Mouse (Mus musculus) G1E (cell line): ENCODE data around the gene Krtap4-8. TPM values are rescaled to one million over a fixed set of nuclear protein-coding genes. Genes with fewer than 3 reads are reported as not detected.
"Not testable (repeated sequence)": the region's sequence is repeated elsewhere in the genome, so short reads cannot be mapped to it uniquely, and the experiment has no call there.

Experiments used
- ATAC-seq: 2 replicates; pipeline ENCODE4 v1.8.0; 2016; ENCODE audit warnings: mild to moderate bottlenecking; ENCODE audit not compliant: insufficient number of reproducible peaks, poor library complexity, low FRiP score, severe bottlenecking; ENCODE audit errors: extremely low read depth
- DNase-seq: peaks from one replicate; pipeline ENCODE4 v3.0.0; 2012; ENCODE audit warnings: low spot score
- H3K27me3 ChIP-seq: 2 replicates; pipeline ENCODE4 v1.6.1; 2012; ENCODE audit warnings: mild to moderate bottlenecking, low read length, inconsistent platforms; ENCODE audit not compliant: insufficient read depth
- H3K36me3 ChIP-seq: replicated peaks from 2 replicates; pipeline ENCODE3; 2012; ENCODE audit warnings: mild to moderate bottlenecking, inconsistent platforms
- H3K4me1 ChIP-seq: 2 replicates; pipeline ENCODE4 v1.6.1; 2012; ENCODE audit warnings: low read depth, low read length, inconsistent platforms, mixed read lengths; ENCODE audit not compliant: insufficient read depth
- H3K4me3 ChIP-seq: 2 replicates; pipeline ENCODE4 v1.5.1; 2012; ENCODE audit warnings: low read depth, mild to moderate bottlenecking, inconsistent platforms, low read length, moderate library complexity, mixed read lengths
- H3K9me3 ChIP-seq: replicated peaks from 2 replicates; pipeline ENCODE4 v1.6.1; 2012; ENCODE audit warnings: inconsistent platforms
- CTCF ChIP-seq: IDR thresholded peaks from 2 replicates; pipeline ENCODE4 v1.5.1; 2012; ENCODE audit warnings: low read depth, low read length, inconsistent platforms, mixed read lengths
- GATA1 ChIP-seq: IDR thresholded peaks from 2 replicates; pipeline ENCODE4 v1.6.1; 2012; ENCODE audit warnings: borderline replicate concordance, low read length, inconsistent platforms, mixed read lengths
- GATA2 ChIP-seq: IDR thresholded peaks from 2 replicates; pipeline ENCODE4 v1.6.1; 2012; ENCODE audit warnings: low read depth, low read length, inconsistent platforms, borderline replicate concordance
- POLR2AphosphoS5 ChIP-seq: IDR thresholded peaks from 2 replicates; pipeline ENCODE4 v1.6.1; 2012; ENCODE audit warnings: low read depth, low read length, inconsistent platforms; ENCODE audit not compliant: insufficient replicate concordance
- TAL1 ChIP-seq: conservative IDR thresholded peaks from 2 replicates; pipeline ENCODE4 v1.6.1; 2012; ENCODE audit warnings: low read depth, low read length, inconsistent platforms, mixed read lengths
- polyA plus RNA-seq: library from polyadenylated mRNA; stranded (reverse); fragments of >175 nt; gene quantifications from 2 replicates; pipeline ENCODE4 v1.2.3, GENCODE M21; 2012
- total RNA-seq, 2 experiments: library from RNA; stranded (forward) in 1 of 2; stranded (reverse) in 1 of 2; fragments of 200-1000 nt in 1 of 2; fragments of >200 nt in 1 of 2; fragmentation: Nextera tagmentation in 1 of 2; gene quantifications; 2 replicates each; pipeline ENCODE4 v1.2.3; 2014 to 2017

Krtap4-8 gene
- not detected in 2 replicates for total RNA-seq (2014; fragmentation: Nextera tagmentation)
- 0.27 TPM in 1 of 2 replicates, not detected in the other for total RNA-seq (2017)
- polyA plus RNA-seq, result not detected in 2 replicates

DNA sequence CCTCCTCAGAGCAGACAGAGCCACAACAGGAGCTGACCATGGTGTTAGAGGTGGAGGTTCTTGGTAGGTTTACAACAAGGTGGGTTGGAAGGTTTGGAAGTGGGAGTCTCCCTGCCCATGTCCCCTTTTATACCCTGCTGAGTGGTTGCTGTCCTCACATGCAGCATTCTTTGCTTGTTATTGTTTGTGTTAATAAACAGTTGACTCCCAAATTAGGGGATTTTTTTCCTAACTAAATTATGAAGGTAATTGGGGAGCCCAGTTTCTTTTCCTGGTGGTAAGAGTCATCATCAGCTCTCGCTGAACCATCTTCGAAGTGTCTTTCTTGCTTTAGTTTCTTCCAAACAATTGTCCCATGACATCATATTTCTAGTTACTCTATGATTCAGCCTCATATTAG is at the start of gene Krtap4-8:
Gene Krtap4-8, minus strand, starts transcription at position 101 of the 400 bp plus-strand sequence.
- TF ChIP-seq CTCF, result no peak
- no peak for TF ChIP-seq GATA2
- TF ChIP-seq POLR2AphosphoS5, result no peak
- no peak for TF ChIP-seq GATA1
- no peak for TF ChIP-seq TAL1
- no peak for DNase-seq

DNA sequence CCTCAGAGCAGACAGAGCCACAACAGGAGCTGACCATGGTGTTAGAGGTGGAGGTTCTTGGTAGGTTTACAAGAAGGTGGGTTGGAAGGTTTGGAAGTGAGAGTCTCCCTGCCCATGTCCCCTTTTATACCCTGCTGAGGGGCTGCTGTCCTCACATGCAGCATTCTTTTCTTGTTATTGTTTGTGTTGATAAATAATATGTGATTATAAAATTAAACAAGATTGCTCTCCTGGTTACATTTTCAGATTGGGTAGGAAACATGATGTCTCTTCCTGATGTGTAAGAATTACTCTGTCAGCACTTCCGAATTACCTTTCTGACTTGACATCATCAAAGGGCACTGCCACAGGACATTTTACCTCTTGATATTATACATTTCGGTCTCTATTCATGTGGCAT is 35.1 kb upstream of the Krtap4-8 start, which contains the start of gene Gm11564:
Gene Gm11564, minus strand, starts transcription at position 101 of the 400 bp plus-strand sequence.
- H3K36me3 ChIP-seq, H3K27me3 ChIP-seq, ATAC-seq, H3K4me1 ChIP-seq, DNase-seq: not testable (repeated sequence)
- H3K9me3 ChIP-seq, result peaks cover 11% of the 10 kb centered on the region
- peak within 1 kb of the TSS; percentile 10; the same call in 1 of the 2 replicates for H3K4me3 ChIP-seq

More for the DNA sequence above, at the start of gene Krtap4-8:
- ATAC-seq, result no peak
- peaks cover 10% of the 10 kb centered on the region for H3K9me3 ChIP-seq
- H3K4me3 ChIP-seq, result no peak within 1 kb of the TSS; the same call in 1 of the 2 replicates
- no peaks in the 10 kb centered on the region for H3K36me3 ChIP-seq
- no peaks in the 10 kb centered on the region for H3K4me1 ChIP-seq
- H3K27me3 ChIP-seq, result no peaks in the 10 kb centered on the region

DNA sequence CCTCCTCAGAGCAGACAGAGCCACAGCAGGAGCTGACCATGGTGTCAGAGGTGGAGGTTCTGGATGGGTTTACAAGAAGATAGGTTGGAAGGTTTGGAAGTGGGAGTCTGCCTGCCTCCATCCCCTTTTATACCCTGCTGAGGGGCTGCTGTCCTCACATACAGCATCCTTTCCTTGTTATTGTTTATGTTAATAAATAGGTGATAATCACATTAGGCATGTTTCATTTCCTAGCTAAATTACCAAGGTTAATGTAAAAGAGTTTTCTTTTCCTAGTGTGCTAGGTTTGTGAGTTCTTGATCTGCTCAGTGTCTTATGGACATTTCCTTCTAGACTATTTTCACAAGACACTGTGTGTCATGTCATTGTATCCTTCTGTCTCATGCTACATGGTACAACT is 29.3 kb upstream of the Krtap4-8 start, which contains the start of gene Krtap4-13:
Gene Krtap4-13, minus strand, starts transcription at position 101 of the 400 bp plus-strand sequence.
- not testable (repeated sequence) for H3K27me3 ChIP-seq, H3K36me3 ChIP-seq, H3K9me3 ChIP-seq, ATAC-seq, H3K4me3 ChIP-seq, H3K4me1 ChIP-seq, DNase-seq

DNA sequence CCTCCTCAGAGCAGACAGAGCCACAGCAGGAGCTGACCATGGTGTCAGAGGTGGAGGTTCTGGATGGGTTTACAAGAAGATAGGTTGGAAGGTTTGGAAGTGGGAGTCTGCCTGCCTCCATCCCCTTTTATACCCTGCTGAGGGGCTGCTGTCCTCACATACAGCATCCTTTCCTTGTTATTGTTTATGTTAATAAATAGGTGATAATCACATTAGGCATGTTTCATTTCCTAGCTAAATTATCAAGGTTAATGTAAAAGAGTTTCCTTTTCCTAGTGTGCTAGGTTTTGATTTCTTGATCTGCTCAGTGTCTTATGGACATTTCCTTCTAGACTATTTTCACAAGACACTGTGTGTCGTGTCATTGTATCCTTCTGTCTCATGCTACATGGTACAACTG is 23.8 kb upstream of the Krtap4-8 start, which contains the start of gene Gm11554:
Gene Gm11554, minus strand, starts transcription at position 101 of the 400 bp plus-strand sequence.
- DNase-seq, H3K4me3 ChIP-seq, H3K27me3 ChIP-seq, ATAC-seq, H3K36me3 ChIP-seq, H3K4me1 ChIP-seq, H3K9me3 ChIP-seq: not testable (repeated sequence)

DNA sequence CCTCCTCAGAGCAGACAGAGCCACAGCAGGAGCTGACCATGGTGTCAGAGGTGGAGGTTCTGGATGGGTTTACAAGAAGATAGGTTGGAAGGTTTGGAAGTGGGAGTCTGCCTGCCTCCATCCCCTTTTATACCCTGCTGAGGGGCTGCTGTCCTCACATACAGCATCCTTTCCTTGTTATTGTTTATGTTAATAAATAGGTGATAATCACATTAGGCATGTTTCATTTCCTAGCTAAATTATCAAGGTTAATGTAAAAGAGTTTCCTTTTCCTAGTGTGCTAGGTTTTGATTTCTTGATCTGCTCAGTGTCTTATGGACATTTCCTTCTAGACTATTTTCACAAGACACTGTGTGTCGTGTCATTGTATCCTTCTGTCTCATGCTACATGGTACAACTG is 18.3 kb upstream of the Krtap4-8 start, which contains the start of gene Gm11569:
Gene Gm11569, minus strand, starts transcription at position 101 of the 400 bp plus-strand sequence.
- not testable (repeated sequence) for H3K36me3 ChIP-seq, H3K4me3 ChIP-seq, H3K4me1 ChIP-seq, H3K9me3 ChIP-seq, H3K27me3 ChIP-seq, DNase-seq, ATAC-seq

DNA sequence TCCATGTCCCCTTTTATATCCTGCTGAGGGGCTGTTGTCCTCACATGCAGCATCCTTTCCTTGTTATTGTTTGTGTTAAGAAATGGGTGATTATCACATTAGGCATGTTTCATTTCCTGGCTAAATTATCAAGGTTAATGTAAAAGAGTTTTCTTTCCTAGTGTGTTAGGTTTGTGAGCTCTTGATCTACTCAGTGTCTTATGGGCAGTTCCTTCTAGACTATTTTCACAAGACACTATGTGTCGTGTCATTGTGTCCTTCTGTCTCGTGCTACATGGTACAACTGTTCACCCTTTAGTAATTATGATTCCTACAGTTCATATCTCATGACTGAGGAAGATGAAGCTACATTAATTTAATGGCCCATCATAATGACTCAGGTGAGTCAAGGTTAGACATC is 12.9 kb upstream of the Krtap4-8 start, which contains the start of gene Gm11596:
Gene Gm11596, minus strand, starts transcription at position 101 of the 400 bp plus-strand sequence.
- Histone ChIP-seq H3K4me3 (no peak within 1 kb of the TSS), H3K27me3 (no peaks in the 10 kb centered on the region), H3K4me1 (no peaks in the 10 kb centered on the region), H3K36me3 (no peaks in the 10 kb centered on the region), H3K9me3 (peaks cover 13% of the 10 kb centered on the region)
- TF ChIP-seq CTCF (no peak), GATA1 (no peak), GATA2 (no peak), TAL1 (no peak), POLR2AphosphoS5 (no peak)
- DNase-seq, result no peak
- ATAC-seq, result no peak

DNA sequence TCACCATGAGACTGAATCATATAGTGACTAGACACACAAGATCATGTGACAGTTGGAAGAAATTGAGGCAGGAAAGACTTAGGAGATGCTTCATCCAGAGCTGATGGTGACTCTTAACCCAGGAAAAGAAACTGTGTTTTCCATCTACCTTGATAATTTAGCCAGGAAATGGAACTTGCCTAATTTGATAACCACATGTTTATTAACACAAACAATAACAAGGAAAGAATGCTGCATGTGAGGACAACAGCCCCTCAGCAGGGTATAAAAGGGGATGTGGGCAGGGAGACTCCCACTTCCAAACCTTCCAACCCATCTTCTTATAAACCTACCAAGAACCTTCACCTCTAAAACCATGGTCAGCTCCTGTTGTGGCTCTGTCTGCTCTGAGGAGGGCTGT is 4.4 kb upstream of the Krtap4-8 start, which contains the start of gene Krtap4-9:
Gene Krtap4-9, plus strand, starts transcription at position 301 of the 400 bp plus-strand sequence.
- H3K9me3 ChIP-seq, result peaks cover 10% of the 10 kb centered on the region
- ATAC-seq, H3K36me3 ChIP-seq, DNase-seq, H3K4me3 ChIP-seq, H3K4me1 ChIP-seq, H3K27me3 ChIP-seq: not testable (repeated sequence)
